Mouse (Mus musculus) liver, embryonic 14 days (tissue): ENCODE results near the gene Cabp5. TPM values are rescaled to one million over a fixed set of nuclear protein-coding genes. Genes with fewer than 3 reads are reported as not detected.

ENCODE experiments used
- polyA plus RNA-seq: library from polyadenylated mRNA; depleted of rRNA; stranded (reverse); fragments of >200 nt; gene quantifications from 2 replicates; pipeline ENCODE4 v1.2.3, GENCODE M21; 2012; rRNA removed

The Cabp5 gene
- polyA plus RNA-seq, result 0.02 and 0.03 TPM in 2 replicates

DNA sequence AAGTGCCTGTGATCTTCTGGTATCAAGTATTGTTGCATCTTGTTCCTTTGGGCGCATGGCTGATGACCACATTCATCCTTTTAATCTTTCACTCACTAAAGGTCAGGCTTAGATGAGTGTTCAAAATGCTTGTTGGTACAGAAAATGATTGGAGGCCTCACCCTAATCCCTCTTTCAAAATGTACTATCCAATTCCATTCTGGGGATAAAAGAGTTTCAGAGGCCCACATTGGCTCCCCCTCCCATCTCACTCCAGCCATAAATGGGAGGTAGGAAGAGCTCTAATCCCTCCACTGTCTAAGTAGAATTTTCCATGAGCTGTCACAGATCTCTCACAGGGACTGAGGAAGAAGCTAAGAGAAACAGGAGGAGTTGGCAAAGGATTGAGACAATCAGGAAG lies at the start of gene Cabp5:
Cabp5 (plus strand) TSS at position 301 of the 400 bp plus-strand sequence.

GRCm38 (mm10) chr7:13450541-13450940 lies 52.6 kb downstream of the Cabp5 start, which contains the start of gene Bsph1:
Gene Bsph1, plus strand, starts transcription at chr7:13450841.

Other genes with a start within 250 kb of the Cabp5 start
- gene Vmn1r88, start 238.6 kb upstream of the Cabp5 start, polyA plus RNA-seq, result under 0.01 TPM in 1 of 2 replicates, not detected in the other
- not detected in 2 replicates for gene Vmn1r89, start 185.1 kb upstream of the Cabp5 start, polyA plus RNA-seq
- 69.0 and 75.7 TPM in 2 replicates for gene Lig1, start 120.8 kb upstream of the Cabp5 start, polyA plus RNA-seq
- gene Zswim9, start 119.4 kb upstream of the Cabp5 start, polyA plus RNA-seq, result 1.7 and 1.8 TPM in 2 replicates
- 1.4 and 2.6 TPM in 2 replicates for gene Pla2g4c, start 73.5 kb upstream of the Cabp5 start, polyA plus RNA-seq
- gene Bsph1, start 52.7 kb downstream of the Cabp5 start, polyA plus RNA-seq, result not detected in 2 replicates
- not detected in 2 replicates for gene Bsph2, start 172.9 kb downstream of the Cabp5 start, polyA plus RNA-seq
- not detected in 2 replicates for gene Sult2a5, start 225.8 kb downstream of the Cabp5 start, polyA plus RNA-seq